Mouse (Mus musculus): Measurements from ENCODE around the gene Slc22a15.

The Slc22a15 gene

GRCm38 (mm10) chr3:101923843-101924740 lies at the start of gene Slc22a15:
TSS of gene Slc22a15 (minus strand) at chr3:101924453.
- peak; percentile 39 to 63 for DNase-seq (ENCODE audit: low spot score in 2 of 2)

- DNase-seq (ENCODE audit: low spot score in 2 of 2) = no peak
Observed at GRCm38 (mm10) chr3:101966825-101967558, 42.7 kb upstream of the Slc22a15 start.

GRCm38 (mm10) chr3:101964352-101964751 lies 40.1 kb upstream of the Slc22a15 start:
- DNase-seq (ENCODE audit: low spot score in 2 of 2) = no peak

GRCm38 (mm10) chr3:101963501-101963900 lies 39.2 kb upstream of the Slc22a15 start:
- DNase-seq (ENCODE audit: low spot score in 2 of 2) = no peak

GRCm38 (mm10) chr3:101961146-101961835 lies 37.0 kb upstream of the Slc22a15 start:
- no peak for DNase-seq (ENCODE audit: low spot score in 2 of 2)

GRCm38 (mm10) chr3:101958047-101958446 lies 33.8 kb upstream of the Slc22a15 start:
- DNase-seq (ENCODE audit: low spot score in 2 of 2) = no peak

- DNase-seq (ENCODE audit: low spot score in 2 of 2) = no peak
Observed at GRCm38 (mm10) chr3:101953506-101953905, 29.3 kb upstream of the Slc22a15 start.

- DNase-seq (ENCODE audit: low spot score in 2 of 2) = no peak
Observed at GRCm38 (mm10) chr3:101952577-101952976, 28.3 kb upstream of the Slc22a15 start.

- DNase-seq (ENCODE audit: low spot score in 2 of 2) = no peak
Observed at GRCm38 (mm10) chr3:101948572-101948971, 24.3 kb upstream of the Slc22a15 start.

- no peak for DNase-seq (ENCODE audit: low spot score in 2 of 2)
Observed at GRCm38 (mm10) chr3:101947250-101947649, 23.0 kb upstream of the Slc22a15 start.

- DNase-seq (ENCODE audit: low spot score in 2 of 2) = no peak
Observed at GRCm38 (mm10) chr3:101945257-101945656, 21.0 kb upstream of the Slc22a15 start.

GRCm38 (mm10) chr3:101940418-101940817 lies 16.2 kb upstream of the Slc22a15 start:
- no peak for DNase-seq (ENCODE audit: low spot score in 2 of 2)

GRCm38 (mm10) chr3:101939865-101940264 lies 15.6 kb upstream of the Slc22a15 start:
- DNase-seq (ENCODE audit: low spot score in 2 of 2) = no peak

GRCm38 (mm10) chr3:101939152-101939551 lies 14.9 kb upstream of the Slc22a15 start:
- DNase-seq (ENCODE audit: low spot score in 2 of 2) = no peak

GRCm38 (mm10) chr3:101936369-101936768 lies 12.1 kb upstream of the Slc22a15 start:
- DNase-seq (ENCODE audit: low spot score in 2 of 2) = no peak

GRCm38 (mm10) chr3:101933820-101934219 lies 9.6 kb upstream of the Slc22a15 start:
- no peak for DNase-seq (ENCODE audit: low spot score in 2 of 2)

- no peak for DNase-seq (ENCODE audit: low spot score in 2 of 2)
Observed at GRCm38 (mm10) chr3:101929105-101929876, 5.0 kb upstream of the Slc22a15 start.

- DNase-seq (ENCODE audit: low spot score in 2 of 2) = no peak
Observed at GRCm38 (mm10) chr3:101926636-101927035, 2.4 kb upstream of the Slc22a15 start.

- DNase-seq (ENCODE audit: low spot score in 2 of 2) = no peak
Observed at GRCm38 (mm10) chr3:101925663-101926062, 1.4 kb upstream of the Slc22a15 start.

GRCm38 (mm10) chr3:101922366-101922765 lies 1.9 kb downstream of the Slc22a15 start:
- DNase-seq (ENCODE audit: low spot score in 2 of 2) = no peak

- DNase-seq (ENCODE audit: low spot score in 2 of 2) = no peak
Observed at GRCm38 (mm10) chr3:101918526-101918925, 5.7 kb downstream of the Slc22a15 start.

All from spleen, postnatal 10 days (tissue).